Mouse (Mus musculus) hematopoietic stem cell, adult 5-6 weeks (primary cell): Measurements from ENCODE around the gene Kcnab2. TPM values are rescaled to one million over a fixed set of nuclear protein-coding genes. Genes with fewer than 3 reads are reported as not detected.

Experiments used
- ATAC-seq, 2 experiments: fragments of 125-278 bp in 1 of 2; replicated peaks in 1 of 2; 2 replicates each; pipeline ENCODE4 v1.8.0; 2016 to 2017; ENCODE audit warnings: inconsistent platforms in 2 of 2, mild to moderate bottlenecking in 2 of 2, moderate number of reproducible peaks in 2 of 2, low read depth in 1 of 2, moderate TSS enrichment in 1 of 2; ENCODE audit not compliant: low FRiP score in 2 of 2, poor library complexity in 2 of 2, severe bottlenecking in 2 of 2, insufficient read depth in 1 of 2, low TSS enrichment in 1 of 2
- total RNA-seq: library from RNA; stranded (forward); fragments of 172-1452, 232-1000 nt; gene quantifications from 2 replicates; pipeline ENCODE4 v1.2.3, GENCODE M21; 2017

Kcnab2 gene
- total RNA-seq, result 66.7 and 67.8 TPM in 2 replicates

DNA sequence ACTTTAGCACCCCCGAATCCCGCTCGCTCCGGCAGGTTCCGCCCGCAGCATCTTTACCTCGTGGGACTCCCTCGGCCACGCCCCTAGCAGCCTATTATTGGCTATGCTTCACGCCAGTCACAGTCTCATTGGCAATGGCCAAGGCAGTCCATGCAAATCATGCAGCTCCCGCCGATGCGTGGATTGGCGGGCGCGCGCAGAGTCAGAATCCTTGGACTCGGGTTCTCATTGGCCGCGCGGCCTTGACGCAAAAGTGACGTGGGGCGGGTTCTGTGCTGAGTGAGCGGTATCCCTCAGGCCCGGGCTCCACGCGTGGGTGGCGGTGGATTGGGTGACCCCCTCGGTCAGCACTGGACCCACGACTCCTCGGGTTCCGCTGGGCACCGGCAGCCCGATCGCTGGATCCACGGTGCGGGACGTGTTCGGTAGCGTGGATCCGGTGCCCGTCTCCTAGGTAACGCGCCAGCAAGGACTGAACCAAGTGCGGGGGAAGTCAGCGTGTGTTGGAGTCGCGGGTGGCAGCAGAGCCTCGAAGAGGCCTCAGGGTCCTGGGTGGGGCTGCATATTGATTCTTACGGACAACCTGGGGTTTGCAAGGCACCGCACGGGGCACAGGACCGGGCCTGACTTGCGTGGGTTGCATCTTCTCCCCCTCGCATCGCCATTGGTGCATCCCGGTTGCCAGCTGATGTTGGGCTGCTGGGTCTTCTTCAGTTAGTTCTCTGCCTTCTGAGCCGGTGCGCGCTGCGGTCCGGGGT lies at the start of gene Kcnab2:
Gene Kcnab2 (minus strand): TSS at position 406 of the 758 bp plus-strand sequence.
- peak; percentile 95 for ATAC-seq

DNA sequence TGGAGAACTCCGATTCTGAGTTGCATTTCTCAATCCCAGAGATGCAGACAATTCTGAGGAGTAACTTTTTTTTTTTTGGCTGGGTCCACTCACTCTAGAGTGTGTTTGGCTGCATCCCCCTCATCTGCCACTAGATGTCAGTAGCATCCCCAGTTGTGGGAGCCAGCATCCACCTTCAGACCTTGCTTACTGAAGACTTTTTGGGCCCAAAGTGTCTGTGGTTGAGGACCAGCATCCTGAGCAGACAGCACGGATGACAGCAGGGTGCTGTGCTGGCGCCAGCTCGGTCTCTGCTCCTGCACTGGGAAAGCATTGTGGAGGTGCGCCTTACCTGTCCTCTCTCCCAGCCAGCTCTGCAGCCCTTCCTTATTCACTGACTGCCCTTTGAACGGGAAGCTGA lies 42.4 kb upstream of the Kcnab2 start:
- peak; percentile 67 to 72 for ATAC-seq

DNA sequence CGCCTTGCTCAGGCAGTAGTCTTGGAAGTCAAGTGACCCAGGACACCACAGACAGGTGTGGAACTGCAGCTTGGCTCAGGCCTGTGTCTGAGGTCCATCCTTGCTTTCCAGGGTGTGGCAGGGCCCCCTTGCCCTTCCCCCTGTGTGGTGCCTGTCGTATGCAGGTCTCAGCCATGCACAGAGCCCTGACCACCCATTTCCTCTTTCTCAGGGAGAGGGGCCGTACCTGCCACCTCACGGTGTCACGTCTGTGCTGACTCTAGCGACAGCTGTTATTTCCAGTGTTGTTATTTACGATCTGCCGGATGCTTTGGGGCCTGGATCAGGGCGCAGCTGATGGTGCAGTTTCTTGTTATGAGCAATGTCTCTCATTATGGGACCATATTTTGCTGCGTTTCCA lies 41.4 kb upstream of the Kcnab2 start:
- ATAC-seq, result peak; percentile 66 to 72

DNA sequence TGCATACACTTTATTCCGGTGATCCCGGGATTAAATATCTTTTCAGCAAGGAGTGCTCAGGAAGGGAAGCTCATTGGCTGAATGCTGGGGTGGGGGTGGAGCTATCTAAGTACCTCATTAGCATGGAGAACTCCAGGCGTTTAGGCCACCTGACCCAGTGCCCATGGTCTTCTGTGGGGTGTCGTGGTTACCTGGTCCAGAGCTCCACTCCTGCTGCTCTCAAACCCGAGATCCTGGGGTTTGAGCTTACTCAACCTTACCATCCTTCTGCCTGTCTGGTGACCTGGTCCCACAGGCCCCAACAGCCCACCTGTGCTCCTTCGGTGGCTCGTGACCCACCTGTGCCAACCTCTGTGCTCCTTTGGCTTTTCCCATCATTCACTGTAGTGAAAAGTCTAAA lies 37.2 kb upstream of the Kcnab2 start:
- ATAC-seq, result no peak

DNA sequence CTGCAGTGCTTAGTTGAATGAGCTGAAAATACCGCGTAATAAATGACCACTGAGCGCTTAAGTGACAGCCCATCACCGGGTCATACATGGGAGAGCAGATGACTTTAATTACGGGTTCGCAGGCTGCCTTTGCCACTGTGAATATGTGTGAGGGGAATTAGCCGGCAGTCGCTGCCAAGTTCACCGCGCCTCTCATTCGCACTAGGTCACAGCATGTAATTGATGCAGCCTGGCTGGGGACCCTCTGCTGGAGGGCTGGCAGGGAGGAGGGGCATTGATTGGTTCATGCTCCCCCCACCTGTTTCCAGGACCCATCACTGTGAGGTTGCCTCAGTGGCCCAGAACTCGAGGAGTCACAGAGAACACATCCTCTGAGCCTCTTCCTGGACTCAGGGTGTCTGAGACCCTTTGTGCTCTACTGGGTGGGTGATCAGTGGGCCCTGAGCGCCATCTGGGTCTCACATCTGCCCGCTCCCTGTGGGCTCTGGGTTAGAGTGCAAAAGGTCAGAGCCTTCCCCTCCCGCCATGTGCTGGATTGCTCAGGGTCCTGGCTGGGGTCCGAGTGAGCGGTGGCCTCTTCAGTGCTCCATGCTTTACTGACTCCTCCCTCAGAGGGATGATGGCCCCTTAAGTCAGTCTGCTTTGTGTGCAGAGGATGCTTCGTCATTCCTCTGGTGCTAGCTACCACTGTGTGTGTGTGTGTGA lies 34.7 kb upstream of the Kcnab2 start:
- no peak for ATAC-seq

DNA sequence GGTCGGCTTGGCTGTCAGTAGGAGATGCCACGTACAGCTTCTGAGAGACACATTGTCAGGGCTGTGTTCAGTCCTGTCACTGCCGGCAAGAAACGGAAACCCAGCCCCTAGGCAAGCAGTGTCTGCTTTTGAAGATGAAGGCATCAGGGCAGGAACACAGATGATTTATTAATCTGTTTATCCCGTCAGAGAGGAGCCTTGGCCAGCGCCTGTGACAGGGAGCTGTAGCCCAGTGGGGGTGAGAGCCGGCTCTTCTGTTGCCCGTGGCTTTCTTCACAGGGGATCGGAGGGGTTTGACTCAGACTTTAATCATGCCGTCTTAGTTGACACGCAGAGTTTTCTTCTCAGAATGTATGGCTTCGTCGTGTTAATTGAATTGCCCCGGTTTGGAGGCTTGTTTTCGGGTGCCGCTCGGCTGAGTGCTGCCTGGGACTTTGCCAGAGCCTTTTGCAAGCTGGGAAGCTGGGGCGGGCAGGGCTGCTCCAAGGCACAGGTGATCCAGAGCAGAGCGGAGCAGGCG lies 16.7 kb upstream of the Kcnab2 start:
- no peak for ATAC-seq

DNA sequence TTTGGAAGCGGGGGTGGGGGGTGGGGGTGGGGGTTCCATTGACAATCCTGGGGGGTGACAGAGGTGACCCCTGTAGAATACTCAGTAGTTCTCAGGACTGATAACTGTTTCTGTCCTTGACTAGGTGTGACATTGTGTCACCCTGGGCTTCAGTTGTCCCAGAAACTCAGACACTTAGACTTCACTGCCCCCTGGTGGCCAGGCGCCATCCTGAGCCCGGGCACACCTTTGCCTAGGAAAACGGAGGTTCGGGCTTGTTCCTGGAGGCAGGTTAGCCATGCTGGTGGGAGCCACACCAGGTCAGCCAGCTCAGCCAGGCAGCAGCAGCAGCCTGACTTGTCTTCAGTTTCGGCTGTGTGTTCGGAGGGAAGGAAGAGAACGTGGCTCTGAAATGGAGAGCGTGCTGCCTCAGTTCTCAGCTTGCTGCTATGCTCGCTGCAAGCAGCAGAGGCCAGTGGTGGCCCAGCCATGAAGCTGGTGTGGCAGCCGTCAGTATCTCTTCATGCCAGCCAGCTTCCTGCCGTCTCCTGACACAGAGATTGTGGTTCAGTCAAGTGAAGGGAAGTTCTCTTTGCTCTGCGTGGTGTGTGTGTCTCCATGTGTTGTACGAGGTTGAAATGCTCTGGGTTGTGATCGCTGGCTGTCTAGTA lies 13.7 kb upstream of the Kcnab2 start:
- peak; percentile 89 to 93 for ATAC-seq

DNA sequence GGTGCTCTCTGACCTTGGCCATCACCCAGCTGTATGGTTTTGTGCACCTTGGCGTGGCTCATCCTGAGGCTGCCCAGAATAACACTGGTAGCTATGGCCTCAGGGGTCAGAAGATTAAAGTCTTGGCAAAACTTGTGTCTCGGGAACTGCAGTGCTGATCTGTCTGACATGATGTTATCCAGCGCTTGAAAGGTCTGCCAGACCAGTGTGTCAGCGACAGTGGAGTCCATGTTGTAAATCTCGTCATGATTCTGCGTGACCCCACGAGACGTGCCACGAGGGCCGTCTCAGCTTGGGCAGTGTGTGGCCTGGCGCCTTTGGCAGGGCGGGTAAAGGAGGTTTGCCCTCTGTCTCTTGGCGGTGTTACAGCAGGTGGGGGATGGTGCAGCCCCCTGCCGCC lies 12.6 kb upstream of the Kcnab2 start:
- no peak for ATAC-seq

DNA sequence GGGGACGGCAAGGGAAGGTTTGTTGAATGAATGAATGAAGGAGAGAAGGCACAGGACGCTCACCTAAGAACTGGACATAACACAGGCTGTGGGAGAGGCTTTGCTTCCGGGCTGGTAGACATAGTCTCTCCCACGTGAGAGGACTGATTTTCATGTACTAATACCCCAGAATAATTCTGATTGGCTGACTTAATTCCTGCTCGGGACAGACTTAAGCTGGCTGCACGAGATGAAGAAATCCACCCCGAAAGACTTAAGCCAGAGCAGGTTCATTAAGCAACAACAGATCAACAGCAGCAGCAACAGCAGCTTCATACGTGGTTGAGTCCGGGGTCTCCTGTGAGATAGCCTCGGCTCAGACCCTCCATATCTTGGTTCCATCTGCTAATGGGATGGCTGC lies 10.4 kb upstream of the Kcnab2 start:
- ATAC-seq, result no peak

DNA sequence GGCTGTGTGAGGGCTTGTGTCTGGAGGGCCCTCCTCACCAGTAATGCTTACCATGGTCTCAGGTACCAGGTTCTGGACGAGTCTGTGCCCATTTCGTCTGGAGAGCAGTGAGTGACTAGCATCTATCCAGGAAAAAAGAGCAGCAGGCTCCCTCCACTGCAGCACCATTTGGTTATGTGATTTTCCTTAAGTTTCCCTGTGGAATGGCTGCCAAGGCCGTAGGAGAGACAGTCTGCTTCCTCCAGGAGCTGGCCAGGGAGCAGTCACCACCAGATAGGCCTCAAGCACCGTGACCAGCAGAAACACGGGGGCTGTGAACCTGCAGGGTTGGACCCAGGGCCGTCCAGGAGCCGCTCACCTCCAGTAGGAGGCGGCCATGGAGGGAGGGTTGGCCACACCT lies 2.8 kb upstream of the Kcnab2 start:
- ATAC-seq, result no peak

DNA sequence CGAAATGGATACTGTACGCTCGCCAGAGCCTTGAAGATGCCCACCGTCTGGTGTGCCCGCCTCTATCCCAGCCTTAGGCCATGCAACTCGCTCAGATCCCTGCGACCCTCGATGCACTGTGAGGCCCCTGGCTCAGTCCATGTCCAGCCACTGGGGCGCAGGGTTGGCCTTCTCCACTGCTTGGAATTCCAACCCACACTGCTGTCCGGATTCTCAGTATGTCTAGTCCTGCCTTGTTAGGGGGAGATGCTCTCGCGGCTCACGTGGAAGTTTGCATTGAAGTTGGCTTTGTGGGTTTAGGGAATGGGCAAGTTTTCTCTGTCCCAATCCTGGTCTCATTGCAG lies 525 bp upstream of the Kcnab2 start:
- no peak for ATAC-seq

DNA sequence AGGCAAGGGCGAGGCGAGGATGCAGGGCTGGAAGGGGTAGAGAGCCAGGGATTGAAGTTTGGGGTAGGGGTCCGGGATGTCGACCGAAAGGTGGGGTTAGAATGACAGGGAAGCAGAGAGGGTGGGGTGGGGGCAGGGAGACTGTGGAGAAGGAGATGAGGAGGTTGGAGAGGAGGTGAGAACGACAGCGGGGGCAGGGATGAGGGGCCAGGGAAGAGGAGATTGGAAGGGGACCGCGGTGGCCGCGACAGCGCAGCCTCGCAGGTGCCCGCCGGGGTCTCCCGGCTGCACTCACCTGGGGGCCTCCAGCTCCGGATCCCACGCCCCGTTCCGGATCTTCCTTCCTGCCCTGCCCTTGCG lies 585 bp downstream of the Kcnab2 start:
- ATAC-seq, result no peak

DNA sequence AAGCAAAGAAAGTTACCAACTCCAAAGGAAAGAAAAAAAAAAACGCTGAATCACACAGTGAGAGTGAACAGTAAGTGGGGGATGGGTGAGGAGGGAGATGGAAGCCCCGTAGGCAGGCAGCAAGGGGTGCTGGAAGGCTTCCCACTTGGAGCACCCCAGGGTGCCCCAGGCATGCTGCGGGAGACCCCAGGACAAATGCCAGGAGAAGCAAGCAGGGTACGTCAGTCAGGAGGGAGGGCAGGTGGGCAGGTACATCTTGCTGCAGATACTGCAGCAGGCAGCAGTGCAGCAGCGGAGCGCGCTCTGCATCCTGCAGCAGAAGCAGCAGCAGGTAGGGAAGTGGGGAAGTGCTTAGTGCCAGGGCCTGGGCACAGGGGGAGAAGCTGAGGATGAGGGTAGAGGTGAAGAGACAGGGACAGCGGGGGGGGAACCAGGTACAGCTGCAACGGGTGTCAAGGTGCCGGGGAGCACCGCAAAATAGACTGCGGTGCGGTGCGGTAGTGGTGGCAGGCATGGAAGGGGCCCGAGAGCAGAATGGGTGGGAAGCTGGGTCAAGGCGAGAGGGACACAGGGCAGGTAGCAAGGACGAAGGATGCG lies 1.1 kb downstream of the Kcnab2 start, which contains the start of gene Nphp4:
Gene Nphp4 (plus strand): TSS at position 280 of the 597 bp plus-strand sequence.
- no peak for ATAC-seq

DNA sequence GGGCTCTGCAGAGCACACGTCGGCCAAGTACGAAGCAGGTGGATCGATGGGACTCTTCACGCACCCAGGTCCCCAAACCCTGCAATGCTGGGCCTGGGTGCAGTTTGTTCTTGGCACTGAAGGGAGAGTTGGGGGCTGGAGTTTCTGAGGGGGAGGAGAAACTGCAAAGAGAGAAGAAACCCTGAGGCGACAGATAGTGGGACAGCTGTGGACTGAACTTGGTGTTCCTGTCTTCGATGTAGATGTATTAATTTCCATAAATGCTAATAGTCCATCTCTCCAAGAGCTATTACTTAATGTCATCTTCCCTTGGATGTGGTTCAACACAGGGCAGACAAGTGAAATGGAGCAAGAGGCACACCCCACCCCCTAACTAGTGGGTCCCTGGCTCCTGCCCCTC lies 1.7 kb downstream of the Kcnab2 start:
- no peak for ATAC-seq

DNA sequence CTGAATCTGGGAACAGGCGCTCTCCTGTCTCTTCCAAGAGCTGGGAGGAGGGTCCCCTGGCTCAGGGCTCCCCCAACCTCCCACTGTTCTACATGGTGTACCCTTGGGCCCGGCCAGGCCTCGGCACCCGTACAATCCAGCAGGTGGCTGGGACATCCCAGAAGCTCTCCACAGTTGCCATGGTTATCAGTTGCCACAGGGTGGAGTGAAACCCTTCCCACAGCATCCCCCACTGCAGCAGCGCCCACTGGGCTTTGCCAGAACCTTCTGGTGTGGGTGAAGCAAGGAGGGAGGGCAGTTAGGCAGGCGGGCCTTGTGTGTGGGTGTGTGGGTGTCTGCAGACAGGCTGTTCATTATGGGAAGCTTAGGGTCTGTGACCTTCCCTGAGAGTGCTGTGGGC lies 9.7 kb downstream of the Kcnab2 start:
- no peak for ATAC-seq

DNA sequence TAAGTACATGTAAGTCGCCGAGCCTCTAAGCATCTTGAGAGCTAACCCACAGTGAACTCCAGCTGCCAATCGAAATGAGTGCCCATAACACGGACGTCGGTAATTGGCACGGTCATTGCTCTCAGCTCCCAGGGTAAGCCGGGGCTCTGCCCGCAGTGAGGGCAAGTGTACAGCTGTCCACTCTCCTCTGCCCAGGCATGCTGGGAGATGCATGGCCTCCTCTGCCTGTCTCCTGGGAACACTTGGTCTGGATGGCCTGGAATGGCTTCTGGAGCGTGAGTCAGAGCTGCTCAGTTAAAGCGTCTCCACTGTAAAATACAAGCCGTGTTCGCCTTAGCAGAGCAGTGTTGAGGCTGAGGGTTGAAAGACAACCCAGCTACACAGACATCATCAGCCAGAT lies 11.1 kb downstream of the Kcnab2 start:
- no peak for ATAC-seq

DNA sequence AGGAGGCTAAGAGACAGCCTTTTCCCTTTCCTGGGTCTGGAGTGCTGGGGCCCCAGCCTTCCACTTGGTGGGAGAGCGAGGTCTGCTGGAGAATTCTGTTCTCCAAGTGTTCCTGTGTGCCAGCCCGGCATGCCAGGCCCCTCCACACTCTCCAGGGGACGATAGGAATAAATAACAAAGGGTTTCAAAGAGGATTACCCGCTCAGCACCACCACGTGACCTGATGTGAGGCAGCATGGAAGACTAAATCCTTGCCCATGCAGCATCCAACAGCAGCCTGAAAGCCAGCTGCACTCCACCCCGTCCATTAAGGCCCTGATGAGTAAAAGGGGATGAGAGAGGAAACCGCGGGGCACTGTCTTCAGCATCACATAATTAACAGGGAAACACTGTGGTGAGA lies 12.6 kb downstream of the Kcnab2 start:
- no peak for ATAC-seq

DNA sequence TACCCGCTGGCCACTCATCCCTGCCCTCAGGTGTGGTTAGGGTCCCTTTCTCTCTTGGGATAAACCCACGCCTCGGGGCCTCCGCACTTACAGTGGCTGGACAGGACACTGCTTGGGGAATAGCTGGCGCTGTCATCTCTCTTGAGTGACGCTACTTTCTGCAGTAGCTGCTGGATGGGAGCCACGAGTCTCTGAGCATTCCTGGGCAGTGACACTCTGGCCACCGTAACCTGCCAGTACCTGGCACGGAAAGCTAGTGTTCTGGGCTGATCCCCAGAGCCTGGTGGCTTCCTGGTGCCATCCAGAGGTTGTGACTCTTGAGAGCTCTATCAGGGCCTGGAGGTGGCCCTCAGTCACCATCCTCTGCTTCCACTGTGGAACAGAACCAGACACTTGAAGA lies 14.5 kb downstream of the Kcnab2 start:
- no peak for ATAC-seq
